Mouse (Mus musculus) heart, embryonic 13.5 days (tissue): ENCODE measurements at regions not wholly inside any gene's neighbourhood (a gene's known extent, or its start where the extent isn't known, plus 50 kb on each side); places are given as distances from the start of the nearest gene placed in this dataset.
A peak's percentile ranks its signal among the peaks of the same experiment; 100 is the strongest.

Experiments used
- ATAC-seq: fragments of 200-750 bp; cut with Nextera tagmentation; 2 replicates; pipeline ENCODE4 v1.8.0; 2017; ENCODE audit warnings: moderate TSS enrichment; ENCODE audit not compliant: insufficient number of reproducible peaks, low FRiP score, low TSS enrichment; ENCODE audit errors: extremely low read depth
- H3K27ac ChIP-seq: fragments of 300-500 bp; sonication (generic); replicated peaks from 2 replicates; pipeline ENCODE4 v1.5.1; 2015; ENCODE audit warnings: moderate library complexity, mild to moderate bottlenecking, inconsistent platforms
- H3K27me3 ChIP-seq: fragments of 300-500 bp; sonication (generic); replicated peaks from 2 replicates; pipeline ENCODE4 v1.6.1; 2015; ENCODE audit warnings: mild to moderate bottlenecking, inconsistent platforms
- H3K36me3 ChIP-seq: fragments of 300-500 bp; sonication (generic); 2 replicates; pipeline ENCODE4 v1.6.1; 2015; ENCODE audit warnings: mild to moderate bottlenecking, inconsistent platforms
- H3K4me1 ChIP-seq: fragments of 300-500 bp; sonication (generic); 2 replicates; pipeline ENCODE4 v1.6.1; 2015; ENCODE audit warnings: inconsistent platforms
- H3K4me2 ChIP-seq: fragments of 300-500 bp; sonication (generic); 2 replicates; pipeline ENCODE4 v1.6.1; 2015; ENCODE audit warnings: inconsistent platforms, mild to moderate bottlenecking, moderate library complexity
- H3K4me3 ChIP-seq: fragments of 300-500 bp; sonication (generic); 2 replicates; pipeline ENCODE4 v1.5.1; 2015; ENCODE audit warnings: moderate library complexity, mild to moderate bottlenecking, inconsistent platforms
- H3K9ac ChIP-seq: fragments of 300-500 bp; sonication (generic); 2 replicates; pipeline ENCODE4 v1.6.1; 2015; ENCODE audit warnings: inconsistent platforms, mild to moderate bottlenecking, moderate library complexity
- H3K9me3 ChIP-seq: fragments of 300-500 bp; sonication (generic); 2 replicates; pipeline ENCODE4 v1.6.1; 2016; ENCODE audit warnings: inconsistent platforms
- WGBS: fragments of 180-500 bp; shearing (Covaris S2); methylation state at CpG from one replicate; pipeline ENCODE4 v1.1.7; 2015; ENCODE audit warnings: mixed read lengths; 5-methylcytosine and 5-hydroxymethylcytosine counted together

DNA sequence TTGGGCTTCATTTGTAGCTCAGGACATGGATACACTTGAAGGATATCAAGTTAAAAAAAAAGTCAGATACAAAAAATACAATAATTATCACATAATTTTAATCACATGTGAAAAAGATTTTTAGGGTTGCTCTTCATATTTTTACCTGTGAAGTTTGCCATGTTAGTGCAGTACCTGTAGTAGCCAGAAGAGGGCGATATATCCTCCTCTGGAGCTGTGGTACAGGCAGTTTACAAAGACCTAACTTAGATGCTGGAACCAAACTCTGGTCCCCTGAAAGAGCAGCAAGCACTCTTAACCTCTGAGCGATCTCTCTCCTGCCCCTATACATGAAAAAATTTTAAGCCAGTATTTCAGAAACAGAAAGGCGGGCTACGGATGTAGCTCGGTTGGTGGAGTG is 153.0 kb upstream of the Cdh5 start:
- ATAC-seq, result no peak
- H3K4me1 ChIP-seq, result no peaks in the 10 kb centered on the region
- H3K36me3 ChIP-seq, result no peaks in the 10 kb centered on the region
- H3K9me3 ChIP-seq, result no peaks in the 10 kb centered on the region
- no peaks in the 10 kb centered on the region for H3K27me3 ChIP-seq
- H3K9ac ChIP-seq, result no peak overlapping the region
- 73% methylated on average over 5 of the region's 5 CpGs for WGBS
- no peak overlapping the region for H3K4me3 ChIP-seq
- H3K4me2 ChIP-seq, result no peak overlapping the region
- H3K27ac ChIP-seq, result no peak overlapping the region

- Histone ChIP-seq H3K27me3 (no peaks in the 10 kb centered on the region), H3K9ac (no peak overlapping the region), H3K4me3 (no peak overlapping the region), H3K36me3 (no peaks in the 10 kb centered on the region), H3K27ac (no peak overlapping the region), H3K4me1 (no peaks in the 10 kb centered on the region), H3K9me3 (no peaks in the 10 kb centered on the region), H3K4me2 (no peak overlapping the region)
- WGBS, result 67% methylated on average over 4 of the region's 4 CpGs
- ATAC-seq, result no peak
Measured at GRCm38 (mm10) chr8:103950460-103950859, 151.0 kb upstream of the Cdh5 start.

- no peaks in the 10 kb centered on the region for H3K9me3 ChIP-seq
- H3K4me1 ChIP-seq, result no peaks in the 10 kb centered on the region
- H3K27ac ChIP-seq, result no peak overlapping the region
- WGBS, result 83% methylated on average over 2 of the region's 2 CpGs
- ATAC-seq, result no peak
- H3K9ac ChIP-seq, result no peak overlapping the region
- no peak overlapping the region for H3K4me2 ChIP-seq
- no peak overlapping the region for H3K4me3 ChIP-seq
- no peaks in the 10 kb centered on the region for H3K36me3 ChIP-seq
- H3K27me3 ChIP-seq, result no peaks in the 10 kb centered on the region
Measured at GRCm38 (mm10) chr8:103953586-103953985, 147.8 kb upstream of the Cdh5 start.

DNA sequence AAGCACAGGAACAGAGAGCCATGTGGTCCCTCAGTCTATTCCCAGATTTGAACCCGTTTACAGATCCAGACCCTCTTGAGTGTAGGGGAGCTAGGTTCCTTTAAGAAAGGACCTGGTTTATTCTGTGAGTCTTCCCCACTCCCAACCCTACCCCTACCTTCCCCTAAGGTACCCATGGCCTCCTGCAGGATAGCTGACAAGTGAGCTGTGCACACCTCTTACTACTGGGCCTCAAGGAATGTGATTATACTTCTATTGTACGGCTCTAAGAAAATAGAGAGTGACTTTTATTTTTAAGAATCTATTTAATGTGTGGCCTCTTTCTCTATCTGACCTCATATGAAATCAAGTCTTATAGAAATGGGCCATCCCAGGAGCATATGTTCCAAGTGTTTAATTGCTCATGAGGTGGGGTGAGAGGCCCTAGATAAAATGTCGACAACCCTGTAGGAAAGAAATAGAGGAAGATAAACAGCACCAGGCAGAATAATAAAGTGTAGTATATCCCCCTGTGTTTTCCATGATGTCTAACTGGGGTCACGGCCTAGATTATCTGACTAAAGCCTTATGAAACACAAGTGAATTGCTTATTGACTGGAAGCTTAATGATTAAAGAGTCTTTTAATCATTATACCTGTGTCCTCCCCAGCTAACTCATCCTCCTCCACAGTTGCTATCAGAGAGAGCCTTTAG is 145.7 kb upstream of the Cdh5 start:
- H3K4me1 ChIP-seq, result no peaks in the 10 kb centered on the region
- no peak overlapping the region for H3K27ac ChIP-seq
- no peaks in the 10 kb centered on the region for H3K36me3 ChIP-seq
- 64% methylated on average over 4 of the region's 4 CpGs for WGBS
- H3K9me3 ChIP-seq, result no peaks in the 10 kb centered on the region
- H3K9ac ChIP-seq, result no peak overlapping the region
- no peaks in the 10 kb centered on the region for H3K27me3 ChIP-seq
- ATAC-seq, result no peak
- no peak overlapping the region for H3K4me2 ChIP-seq
- H3K4me3 ChIP-seq, result no peak overlapping the region

GRCm38 (mm10) chr8:103964293-103964918 is 137.0 kb upstream of the Cdh5 start:
- 0 out of 2 replicates have a peak, but pooled peaks have one; percentile 31 for ATAC-seq
- Histone ChIP-seq H3K27me3 (no peaks in the 10 kb centered on the region), H3K4me3 (no peak overlapping the region), H3K27ac (no peak overlapping the region), H3K4me1 (peaks cover 6% of the 10 kb centered on the region), H3K9me3 (no peaks in the 10 kb centered on the region), H3K4me2 (no peak overlapping the region), H3K36me3 (no peaks in the 10 kb centered on the region), H3K9ac (no peak overlapping the region)
- 45% methylated on average over 7 of the region's 7 CpGs for WGBS

DNA sequence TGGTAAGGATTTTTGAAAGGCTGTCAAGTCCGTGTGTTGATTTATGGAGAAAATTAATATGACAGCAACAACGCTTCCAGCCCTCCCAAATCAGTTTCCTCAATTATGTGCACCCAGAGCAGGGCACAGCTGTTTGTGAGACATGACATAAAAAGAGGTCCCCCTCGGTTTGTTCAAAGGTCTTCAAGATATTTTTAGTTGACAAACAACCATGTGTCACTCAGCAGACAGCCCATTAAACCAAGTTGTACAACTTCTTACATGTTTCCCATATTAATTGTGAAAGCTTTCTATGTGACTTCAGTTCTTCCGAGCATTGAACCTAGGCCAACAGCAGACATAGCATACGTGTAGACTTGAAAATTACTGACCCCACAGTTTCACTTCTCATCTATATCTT is 131.5 kb upstream of the Cdh5 start:
- Histone ChIP-seq H3K4me1 (no peaks in the 10 kb centered on the region), H3K9me3 (no peaks in the 10 kb centered on the region), H3K4me2 (no peak overlapping the region), H3K27me3 (no peaks in the 10 kb centered on the region), H3K4me3 (no peak overlapping the region), H3K36me3 (no peaks in the 10 kb centered on the region), H3K9ac (no peak overlapping the region), H3K27ac (no peak overlapping the region)
- WGBS, result 74% methylated on average over 5 of the region's 5 CpGs
- ATAC-seq, result no peak

DNA sequence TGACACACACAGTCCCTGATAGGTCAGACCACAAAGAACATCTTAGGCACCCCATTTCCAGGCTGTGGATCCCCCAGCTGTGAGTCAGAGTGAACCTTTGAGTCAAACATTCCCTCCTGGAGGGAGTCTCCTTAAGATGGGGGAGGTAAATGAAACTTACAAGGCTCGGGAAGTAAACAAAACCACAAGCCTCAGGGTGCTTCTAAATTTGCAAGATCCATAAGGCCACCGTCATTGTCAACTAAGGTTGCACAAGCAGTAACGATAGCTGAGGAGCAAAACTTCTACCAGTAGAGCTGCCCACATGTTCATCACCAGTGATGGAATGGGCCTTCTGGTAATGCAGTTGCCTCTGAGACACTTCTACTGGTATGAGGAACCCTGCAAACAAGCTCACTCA is 130.9 kb upstream of the Cdh5 start:
- H3K36me3 ChIP-seq, result no peaks in the 10 kb centered on the region
- H3K9ac ChIP-seq, result no peak overlapping the region
- no peak for ATAC-seq
- WGBS, result 73% methylated on average over 3 of the region's 3 CpGs
- H3K27me3 ChIP-seq, result no peaks in the 10 kb centered on the region
- no peaks in the 10 kb centered on the region for H3K9me3 ChIP-seq
- no peak overlapping the region for H3K27ac ChIP-seq
- H3K4me3 ChIP-seq, result no peak overlapping the region
- H3K4me1 ChIP-seq, result no peaks in the 10 kb centered on the region
- no peak overlapping the region for H3K4me2 ChIP-seq

DNA sequence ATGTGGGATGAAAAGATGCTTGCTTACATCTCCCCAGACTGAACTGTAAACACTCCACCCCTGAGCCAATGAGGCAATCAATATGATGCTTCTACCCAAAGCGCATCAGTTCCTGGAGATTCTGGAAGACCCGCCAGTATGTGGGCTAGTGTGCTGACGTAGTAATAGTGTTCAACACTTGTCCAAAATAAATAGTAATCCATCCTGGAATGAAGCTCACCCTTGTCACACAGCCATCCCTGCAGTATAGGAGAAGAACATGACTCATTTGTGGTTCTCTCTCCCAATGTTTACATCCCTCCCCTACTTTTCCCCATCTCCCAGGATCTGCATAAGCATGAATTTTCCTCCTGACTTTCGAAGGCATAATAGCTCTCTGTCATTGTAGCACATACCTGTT is 130.5 kb upstream of the Cdh5 start:
- H3K4me2 ChIP-seq, result no peak overlapping the region
- 84% methylated on average over 4 of the region's 4 CpGs for WGBS
- H3K36me3 ChIP-seq, result no peaks in the 10 kb centered on the region
- no peaks in the 10 kb centered on the region for H3K27me3 ChIP-seq
- H3K4me3 ChIP-seq, result no peak overlapping the region
- no peak overlapping the region for H3K27ac ChIP-seq
- no peak overlapping the region for H3K9ac ChIP-seq
- no peaks in the 10 kb centered on the region for H3K9me3 ChIP-seq
- no peaks in the 10 kb centered on the region for H3K4me1 ChIP-seq
- ATAC-seq, result no peak

DNA sequence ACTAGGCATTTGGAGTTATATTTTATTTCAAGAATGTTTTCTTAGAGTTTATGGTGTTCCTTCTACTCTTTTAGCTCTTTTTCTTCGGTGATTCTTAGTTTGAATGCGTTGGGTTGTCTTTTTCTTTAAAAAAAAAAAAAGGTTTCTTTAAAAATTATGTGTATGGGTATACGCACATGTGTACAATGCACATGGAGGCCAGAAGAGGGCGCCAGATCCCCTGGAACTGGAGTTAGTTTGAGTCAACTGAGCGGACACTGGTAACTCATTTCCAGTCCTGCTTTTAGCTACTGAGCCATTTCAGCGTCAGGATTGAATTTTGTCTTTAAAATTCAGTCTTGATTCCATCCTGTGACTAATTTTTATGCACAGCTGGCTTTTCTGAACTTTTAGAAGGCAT is 124.9 kb upstream of the Cdh5 start:
- ATAC-seq, result no peak
- WGBS, result 67% methylated on average over 6 of the region's 6 CpGs
- no peak overlapping the region for H3K27ac ChIP-seq
- no peak overlapping the region for H3K4me3 ChIP-seq
- no peak overlapping the region for H3K4me2 ChIP-seq
- no peaks in the 10 kb centered on the region for H3K36me3 ChIP-seq
- no peaks in the 10 kb centered on the region for H3K4me1 ChIP-seq
- H3K9me3 ChIP-seq, result no peaks in the 10 kb centered on the region
- H3K27me3 ChIP-seq, result no peaks in the 10 kb centered on the region
- no peak overlapping the region for H3K9ac ChIP-seq

GRCm38 (mm10) chr8:103978948-103979347 is 122.5 kb upstream of the Cdh5 start:
- Histone ChIP-seq H3K36me3 (no peaks in the 10 kb centered on the region), H3K4me3 (no peak overlapping the region), H3K9ac (no peak overlapping the region), H3K4me2 (no peak overlapping the region), H3K27ac (no peak overlapping the region), H3K4me1 (no peaks in the 10 kb centered on the region), H3K9me3 (no peaks in the 10 kb centered on the region), H3K27me3 (no peaks in the 10 kb centered on the region)
- ATAC-seq, result no peak
- WGBS, result 65% methylated on average over 5 of the region's 5 CpGs

DNA sequence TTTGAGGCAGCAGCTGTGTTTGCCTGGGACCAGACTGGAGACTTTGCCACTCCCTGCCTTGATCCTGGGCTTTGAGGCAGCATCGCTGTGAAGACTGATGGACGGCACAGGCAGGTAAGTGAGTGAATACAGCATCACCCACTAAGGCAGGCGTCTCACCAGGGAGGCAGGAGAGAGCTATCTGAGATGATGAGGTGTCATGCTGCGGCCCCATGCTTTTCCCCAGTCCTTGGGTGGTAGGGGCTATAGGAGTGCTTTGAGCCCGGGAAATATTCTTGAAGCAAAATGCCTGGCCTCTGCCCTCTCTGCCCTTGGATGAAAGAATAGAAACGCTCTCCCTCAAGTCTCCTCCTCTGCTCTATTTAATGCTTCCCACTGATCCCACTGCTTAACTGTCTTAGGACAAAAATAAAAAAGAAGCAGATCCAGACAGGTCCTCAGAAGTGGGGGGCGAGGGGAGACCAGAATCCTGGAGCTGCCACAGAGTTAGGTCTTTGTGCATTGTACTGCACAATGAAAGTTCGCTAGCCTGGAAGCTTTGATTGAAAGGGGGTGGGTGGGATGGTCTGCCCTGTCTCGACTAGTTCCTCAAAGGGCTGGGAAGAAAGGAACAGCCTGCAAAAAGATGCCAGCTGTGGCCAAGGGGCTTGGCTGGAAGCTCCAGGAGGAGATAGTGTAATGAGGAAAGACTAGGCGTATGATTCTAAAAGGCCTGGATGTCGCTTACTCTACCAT is 117.4 kb upstream of the Cdh5 start:
- no peak overlapping the region for H3K9ac ChIP-seq
- no peak overlapping the region for H3K27ac ChIP-seq
- no peak for ATAC-seq
- H3K9me3 ChIP-seq, result no peaks in the 10 kb centered on the region
- H3K4me2 ChIP-seq, result no peak overlapping the region
- H3K27me3 ChIP-seq, result no peaks in the 10 kb centered on the region
- WGBS, result 67% methylated on average over 11 of the region's 11 CpGs
- no peaks in the 10 kb centered on the region for H3K36me3 ChIP-seq
- H3K4me3 ChIP-seq, result no peak overlapping the region
- H3K4me1 ChIP-seq, result no peaks in the 10 kb centered on the region

DNA sequence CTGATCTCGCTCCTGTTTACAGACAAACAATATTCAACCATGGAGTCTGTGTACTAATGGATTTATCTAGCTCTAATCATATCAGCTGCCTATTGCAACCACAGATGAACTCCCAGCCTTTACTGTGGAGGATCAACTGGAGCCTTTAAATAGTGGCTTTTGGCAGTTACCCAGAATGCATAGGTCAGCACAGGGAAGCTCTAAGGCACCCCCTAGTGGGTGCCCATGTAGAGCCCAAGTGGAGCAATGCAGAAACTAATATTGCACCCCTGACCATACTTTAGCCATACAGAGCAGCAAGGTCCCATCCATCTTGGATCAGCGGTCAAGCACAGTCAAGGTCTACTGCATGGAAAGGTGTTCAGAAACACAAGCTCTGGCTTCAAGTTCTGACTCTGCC is 115.8 kb upstream of the Cdh5 start:
- Histone ChIP-seq H3K4me3 (no peak overlapping the region), H3K27ac (no peak overlapping the region), H3K4me2 (no peak overlapping the region), H3K27me3 (no peaks in the 10 kb centered on the region), H3K9ac (no peak overlapping the region), H3K4me1 (no peaks in the 10 kb centered on the region), H3K9me3 (no peaks in the 10 kb centered on the region), H3K36me3 (no peaks in the 10 kb centered on the region)
- WGBS, result 77% methylated on average over 2 of the region's 2 CpGs
- no peak for ATAC-seq
